Mouse (Mus musculus) midbrain, postnatal 0 days (tissue): ENCODE results near the gene Stpg4. TPM values are rescaled to one million over a fixed set of nuclear protein-coding genes. Genes with fewer than 3 reads are reported as not detected.

Source experiments
- ATAC-seq: fragments of 200-750 bp; cut with Nextera tagmentation; 2 replicates; pipeline ENCODE4 v1.8.0; 2017; ENCODE audit warnings: moderate number of reproducible peaks, mild to moderate bottlenecking, moderate TSS enrichment, moderate library complexity; ENCODE audit not compliant: low FRiP score
- DNase-seq: peaks from one replicate; pipeline ENCODE4 v3.0.0-alpha.2; 2015; ENCODE audit warnings: low spot score
- H3K27ac ChIP-seq: fragments of 300-500 bp; sonication (generic); 2 replicates; pipeline ENCODE4 v1.5.1; 2014; ENCODE audit warnings: low read depth, mild to moderate bottlenecking, low read length, mixed read lengths
- H3K27me3 ChIP-seq: fragments of 300-500 bp; sonication (generic); 2 replicates; pipeline ENCODE4 v1.6.1; 2014; ENCODE audit warnings: low read length, control low read depth, mixed read lengths; ENCODE audit not compliant: insufficient read depth
- H3K36me3 ChIP-seq: fragments of 300-500 bp; sonication (generic); 2 replicates; pipeline ENCODE4 v1.6.1; 2014; ENCODE audit warnings: low read length, control low read depth, mixed read lengths; ENCODE audit not compliant: insufficient read depth
- H3K4me1 ChIP-seq: fragments of 300-500 bp; sonication (generic); 2 replicates; pipeline ENCODE4 v1.6.1; 2014; ENCODE audit warnings: mild to moderate bottlenecking, control low read depth, antibody characterized with exemption, low read length, mixed read lengths; ENCODE audit not compliant: insufficient read depth
- H3K4me2 ChIP-seq: fragments of 300-500 bp; sonication (generic); 2 replicates; pipeline ENCODE4 v1.6.1; 2014; ENCODE audit warnings: low read depth, mild to moderate bottlenecking, low read length, mixed read lengths; ENCODE audit not compliant: poor library complexity, severe bottlenecking
- H3K4me3 ChIP-seq: fragments of 300-500 bp; sonication (generic); 2 replicates; pipeline ENCODE4 v1.5.1; 2014; ENCODE audit warnings: low read depth, mild to moderate bottlenecking, low read length, moderate library complexity
- H3K9ac ChIP-seq: fragments of 300-500 bp; sonication (generic); replicated peaks from 2 replicates; pipeline ENCODE4 v1.6.1; 2014; ENCODE audit warnings: mild to moderate bottlenecking, low read length, moderate library complexity, mixed read lengths; ENCODE audit not compliant: poor library complexity, severe bottlenecking
- H3K9me3 ChIP-seq: fragments of 300-500 bp; sonication (generic); 2 replicates; pipeline ENCODE4 v1.6.1; 2016; ENCODE audit warnings: low read length, control low read depth
- CTCF ChIP-seq: IDR thresholded peaks from 2 replicates; pipeline ENCODE4 v1.5.1; 2016; ENCODE audit warnings: antibody characterized with exemption, mild to moderate bottlenecking
- WGBS: fragments of 180-500 bp; shearing (Covaris S2); extraction: QIAGEN DNeasy Blood & Tissue Kit; methylation state at CpG from one replicate; pipeline ENCODE4 v1.1.7; 2014; 5-methylcytosine and 5-hydroxymethylcytosine counted together
- polyA plus RNA-seq: library from polyadenylated mRNA; unstranded; fragments of >200 nt; fragmentation: Nextera tagmentation; extraction: Ambion mirVana; gene quantifications from 2 replicates; pipeline ENCODE4 v1.2.1, GENCODE M21; 2015
- total RNA-seq: library from RNA; depleted of rRNA; stranded (reverse); fragments of >200 nt; gene quantifications from 2 replicates; pipeline ENCODE4 v1.2.3, GENCODE M21; 2014

Stpg4 gene
- total and polyA plus RNA-seq, 2 experiments from 2014 or later: 0.28 TPM; not detected in 1

GRCm38 (mm10) chr17:87367228-87367627 lies 60.3 kb downstream of the Stpg4 start:
- no peak for ATAC-seq
- no peak overlapping the region for H3K27ac ChIP-seq
- H3K9ac ChIP-seq: no peak overlapping the region
- H3K4me1 ChIP-seq: peaks cover 14% of the 10 kb centered on the region
- DNase-seq: no peak
- H3K27me3 ChIP-seq: no peaks in the 10 kb centered on the region
- 43% methylated on average over 4 of the region's 4 CpGs for WGBS
- no peaks in the 10 kb centered on the region for H3K36me3 ChIP-seq
- no peak for TF ChIP-seq CTCF
- no peaks in the 10 kb centered on the region for H3K9me3 ChIP-seq
- H3K4me3 ChIP-seq: no peak overlapping the region
- H3K4me2 ChIP-seq: no peak overlapping the region

DNA sequence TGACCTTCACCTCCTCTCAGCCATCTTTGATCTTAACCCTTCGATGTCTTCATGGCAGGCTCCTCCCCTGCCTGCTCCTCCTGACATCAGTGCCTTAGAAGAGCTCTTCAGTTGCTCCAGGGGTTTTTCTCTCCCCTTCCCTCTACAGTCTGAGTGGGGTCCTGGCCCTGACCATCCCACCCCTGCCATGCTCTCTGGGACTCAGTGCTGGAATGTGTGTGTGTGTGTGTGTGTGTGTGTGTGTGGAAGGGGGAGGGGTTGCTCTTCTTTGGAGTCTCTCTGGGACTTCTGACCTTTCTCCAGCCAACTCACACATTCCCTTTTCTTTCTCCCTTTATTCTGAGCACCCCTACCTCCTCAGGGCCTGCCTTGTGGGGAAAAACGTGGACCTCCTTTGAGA lies 61.0 kb downstream of the Stpg4 start:
- no peak for DNase-seq
- Histone ChIP-seq H3K27ac (no peak overlapping the region), H3K27me3 (no peaks in the 10 kb centered on the region), H3K9me3 (no peaks in the 10 kb centered on the region), H3K4me3 (no peak overlapping the region), H3K4me2 (no peak overlapping the region), H3K36me3 (no peaks in the 10 kb centered on the region; the same call in 1 of the 2 replicates), H3K9ac (no peak overlapping the region), H3K4me1 (peaks cover 12% of the 10 kb centered on the region)
- 33% methylated on average over 2 of the region's 2 CpGs for WGBS
- no peak for ATAC-seq
- no peak for TF ChIP-seq CTCF

DNA sequence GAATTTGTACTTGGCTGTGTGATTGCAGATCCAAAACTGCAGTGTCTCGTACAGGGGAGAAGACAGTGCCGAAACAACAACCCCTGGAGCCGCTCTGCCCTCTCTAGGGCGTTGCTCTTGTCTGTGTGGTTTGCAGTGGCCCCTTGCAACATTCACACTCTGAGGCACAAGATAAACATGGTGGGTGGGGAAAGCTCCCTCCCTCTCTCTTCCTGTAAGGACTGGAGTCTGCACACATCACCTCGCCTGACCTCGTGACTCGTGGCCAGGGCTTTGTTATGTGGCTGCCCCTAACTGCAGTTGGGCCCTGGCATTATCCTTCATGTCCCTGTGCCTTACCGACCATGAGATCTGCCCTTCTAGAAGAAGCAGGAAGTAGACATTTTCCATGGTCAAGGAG lies 62.3 kb downstream of the Stpg4 start:
- ATAC-seq (no peak), DNase-seq (no peak)
- WGBS: 79% methylated on average over 8 of the region's 8 CpGs
- no peak overlapping the region for H3K9ac ChIP-seq
- H3K36me3 ChIP-seq: no peaks in the 10 kb centered on the region; the same call in 1 of the 2 replicates
- H3K9me3 ChIP-seq: no peaks in the 10 kb centered on the region
- no peak overlapping the region for H3K27ac ChIP-seq
- H3K4me3 ChIP-seq: no peak overlapping the region
- TF ChIP-seq CTCF: no peak
- no peak overlapping the region for H3K4me2 ChIP-seq
- peaks cover 12% of the 10 kb centered on the region for H3K4me1 ChIP-seq
- H3K27me3 ChIP-seq: no peaks in the 10 kb centered on the region

GRCm38 (mm10) chr17:87364108-87364507 lies 63.4 kb downstream of the Stpg4 start:
- no peak for DNase-seq
- H3K4me3 ChIP-seq: no peak overlapping the region
- 92% methylated on average over 15 of the region's 15 CpGs for WGBS

DNA sequence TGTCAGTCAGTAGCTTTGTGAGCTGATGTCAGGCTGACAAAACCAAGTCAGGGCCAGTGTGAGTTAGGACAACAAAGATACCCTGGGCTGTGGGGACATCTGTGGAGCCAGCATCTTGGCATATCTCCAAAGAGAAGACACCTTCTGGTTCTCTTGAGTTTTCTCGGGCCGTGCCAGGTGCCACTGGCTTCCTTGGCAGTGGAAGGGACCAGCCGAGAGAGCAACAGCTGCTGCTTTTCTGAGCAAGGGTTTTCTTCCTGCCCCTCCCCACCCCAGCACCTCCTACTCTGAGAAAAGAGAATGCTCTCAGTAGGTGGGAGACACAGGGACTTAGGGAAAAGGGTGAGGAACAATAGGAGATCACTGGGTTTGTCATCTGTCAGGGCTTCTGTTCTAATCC lies 66.4 kb downstream of the Stpg4 start:
- Histone ChIP-seq H3K27me3 (no peaks in the 10 kb centered on the region), H3K36me3 (no peaks in the 10 kb centered on the region; the same call in 1 of the 2 replicates), H3K9ac (no peak overlapping the region), H3K4me2 (no peak overlapping the region), H3K9me3 (no peaks in the 10 kb centered on the region), H3K4me3 (no peak overlapping the region), H3K27ac (no peak overlapping the region), H3K4me1 (no peaks in the 10 kb centered on the region)
- no peak for ATAC-seq
- peak; percentile 67 for DNase-seq
- TF ChIP-seq CTCF: no peak
- WGBS: 35% methylated on average over 3 of the region's 3 CpGs

More at GRCm38 (mm10) chr17:87364108-87364507, 63.4 kb downstream of the Stpg4 start:
- Histone ChIP-seq H3K27ac (no peak overlapping the region), H3K9me3 (no peaks in the 10 kb centered on the region), H3K27me3 (no peaks in the 10 kb centered on the region), H3K36me3 (no peaks in the 10 kb centered on the region; the same call in 1 of the 2 replicates), H3K4me2 (no peak overlapping the region), H3K4me1 (peaks cover 3% of the 10 kb centered on the region), H3K9ac (no peak overlapping the region)
- no peak for ATAC-seq
- no peak for TF ChIP-seq CTCF

GRCm38 (mm10) chr17:87357506-87357905 lies 70.0 kb downstream of the Stpg4 start:
- H3K27me3 ChIP-seq: no peaks in the 10 kb centered on the region
- WGBS: 84% methylated on average over 9 of the region's 9 CpGs
- H3K4me3 ChIP-seq: no peak overlapping the region
- H3K9ac ChIP-seq: no peak overlapping the region
- H3K27ac ChIP-seq: no peak overlapping the region
- H3K9me3 ChIP-seq: no peaks in the 10 kb centered on the region
- no peaks in the 10 kb centered on the region; the same call in 1 of the 2 replicates for H3K36me3 ChIP-seq
- ATAC-seq (no peak), DNase-seq (no peak)
- no peaks in the 10 kb centered on the region for H3K4me1 ChIP-seq
- TF ChIP-seq CTCF: no peak
- no peak overlapping the region for H3K4me2 ChIP-seq
